Mouse (Mus musculus) ES-E14 (cell line): ENCODE measurements at regions not wholly inside any gene's neighbourhood (a gene's known extent, or its start where the extent isn't known, plus 50 kb on each side); places are given as distances from the start of the nearest gene placed in this dataset.

Experiments
- DNase-seq: peaks from one replicate; pipeline ENCODE4 v3.0.0-alpha.2; 2013; ENCODE audit warnings: low read depth, low spot score
- H3K27ac ChIP-seq: 2 replicates; pipeline ENCODE4 v1.5.1; 2012; ENCODE audit warnings: low read depth, mild to moderate bottlenecking, low read length, moderate library complexity, mixed read lengths; ENCODE audit not compliant: poor library complexity, insufficient read depth, severe bottlenecking
- H3K36me3 ChIP-seq: 2 replicates; pipeline ENCODE4 v1.6.1; 2012; ENCODE audit warnings: mild to moderate bottlenecking, low read length, moderate library complexity, mixed read lengths; ENCODE audit not compliant: control insufficient read depth, poor library complexity, insufficient read depth, severe bottlenecking
- H3K4me1 ChIP-seq, 2 experiments: fragments of 150-350 bp in 1 of 2; sonication (generic) in 1 of 2; 2 replicates each; pipeline ENCODE4 v1.6.1; 2012; ENCODE audit warnings: low read length in 2 of 2, mild to moderate bottlenecking in 1 of 2, mixed read lengths in 1 of 2; ENCODE audit not compliant: control insufficient read depth in 2 of 2, insufficient read depth in 2 of 2, poor library complexity in 1 of 2
- H3K4me3 ChIP-seq, 2 experiments: fragments of 150-350 bp in 1 of 2; sonication (generic) in 1 of 2; 2 replicates each; pipeline ENCODE4 v1.5.1; 2012; ENCODE audit warnings: low read length in 2 of 2, low read depth in 1 of 2, mild to moderate bottlenecking in 1 of 2, mixed read lengths in 1 of 2; ENCODE audit not compliant: insufficient read depth in 1 of 2, poor library complexity in 1 of 2, severe bottlenecking in 1 of 2
- H3K9ac ChIP-seq: 2 replicates; pipeline ENCODE4 v1.6.1; 2012; ENCODE audit warnings: low read depth, mild to moderate bottlenecking, low read length, mixed read lengths; ENCODE audit not compliant: poor library complexity, insufficient read depth, severe bottlenecking
- H3K9me3 ChIP-seq: fragments of 150-350 bp; sonication (generic); 2 replicates; pipeline ENCODE4 v1.6.1; 2012; ENCODE audit warnings: low read depth, mild to moderate bottlenecking, low read length; ENCODE audit not compliant: control insufficient read depth, insufficient read depth
- CHD2 ChIP-seq: IDR thresholded peaks from 2 replicates; pipeline ENCODE4 v1.6.1; 2014; ENCODE audit warnings: mild to moderate bottlenecking, low read depth, low read length, inconsistent platforms
- HCFC1 ChIP-seq: IDR thresholded peaks from 2 replicates; pipeline ENCODE4 v1.6.1; 2012; ENCODE audit warnings: low read length, inconsistent platforms, borderline replicate concordance; ENCODE audit not compliant: insufficient read depth
- MAFK ChIP-seq: IDR thresholded peaks from 2 replicates; pipeline ENCODE4 v1.6.1; 2014; ENCODE audit warnings: mild to moderate bottlenecking, low read depth, low read length, inconsistent platforms; ENCODE audit not compliant: insufficient read depth
- ZC3H11A ChIP-seq: IDR thresholded peaks from 2 replicates; pipeline ENCODE4 v1.6.1; 2012; ENCODE audit warnings: low read depth, mild to moderate bottlenecking, inconsistent platforms, low read length, borderline replicate concordance
- ZNF384 ChIP-seq: IDR thresholded peaks from 2 replicates; pipeline ENCODE4 v1.6.1; 2012; ENCODE audit warnings: low read depth, low read length, inconsistent platforms
- in situ Hi-C, 2 experiments: fragments of 600-800 bp; cut with MboI; formaldehyde crosslinking; loops; one replicate each; pipeline ENCODE4 v1.15.1; 2025; ENCODE audit warnings: low sequenced_read_pairs in 2 of 2, inconsistent platforms in 1 of 2; ENCODE audit not compliant: unreplicated experiment in 2 of 2

DNA sequence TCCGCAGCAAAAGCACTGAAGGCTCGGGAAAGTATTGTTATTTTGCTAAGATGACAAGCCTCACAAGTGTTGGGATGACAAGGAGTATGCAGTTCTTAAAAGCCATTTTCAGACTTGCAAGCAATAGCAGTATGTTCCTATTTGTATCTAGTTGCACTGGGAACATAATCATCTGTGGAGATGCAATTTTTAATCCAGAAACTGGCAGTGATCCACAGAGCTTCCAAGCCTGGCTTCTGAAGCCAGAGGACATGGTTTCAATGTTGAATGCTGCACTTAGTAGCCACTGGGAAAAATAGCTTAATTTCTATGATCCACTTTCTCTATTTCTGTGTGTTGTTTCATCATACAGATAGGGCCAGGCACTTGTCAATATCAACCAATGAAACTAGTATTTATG is 915.3 kb downstream of the Slc22a22 start:
- DNase-seq = no peak
- Histone ChIP-seq H3K9ac (no peak overlapping the region), H3K36me3 (no peaks in the 10 kb centered on the region), H3K4me1 (no peaks in the 10 kb centered on the region), H3K9me3 (no peaks in the 10 kb centered on the region), H3K4me3 (no peak overlapping the region), H3K27ac (no peak overlapping the region)
- TF ChIP-seq CHD2 = no peak
- TF ChIP-seq ZC3H11A = no peak
- TF ChIP-seq HCFC1 = no peak
- no peak for TF ChIP-seq MAFK
- TF ChIP-seq ZNF384 = no peak
- in situ Hi-C loops = no loop called here

- DNase-seq = no peak
- H3K4me1 ChIP-seq = no peaks in the 10 kb centered on the region
- no peak overlapping the region for H3K9ac ChIP-seq
- H3K9me3 ChIP-seq = no peaks in the 10 kb centered on the region
- TF ChIP-seq ZNF384 (no peak), MAFK (no peak), HCFC1 (no peak), ZC3H11A (no peak), CHD2 (no peak)
- H3K27ac ChIP-seq = no peak overlapping the region
- no peaks in the 10 kb centered on the region for H3K36me3 ChIP-seq
- in situ Hi-C loops = no loop called here
- H3K4me3 ChIP-seq = no peak overlapping the region
These were observed 923.0 kb downstream of the Slc22a22 start for GRCm38 (mm10) chr15:56554386-56554785.

DNA sequence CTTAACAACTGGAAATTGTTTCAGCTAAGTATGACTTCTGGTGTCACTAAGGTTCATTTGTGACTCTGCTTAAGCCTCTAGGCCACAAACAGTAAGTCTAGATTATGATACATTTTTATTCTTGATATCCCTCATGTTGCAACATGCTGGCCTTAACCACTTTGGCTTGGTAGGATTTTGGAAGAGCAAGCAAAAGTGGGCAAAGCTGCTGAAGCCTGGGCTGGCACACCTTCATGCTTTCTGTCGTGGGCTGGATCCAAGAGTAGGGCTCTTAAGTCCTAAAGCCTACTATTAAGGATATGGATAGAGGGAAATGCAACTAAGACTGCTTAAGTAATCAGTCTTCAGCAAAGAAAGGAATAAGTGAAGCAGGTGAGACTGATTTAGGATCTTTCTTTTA is 923.6 kb downstream of the Slc22a22 start:
- DNase-seq = no peak
- Histone ChIP-seq H3K4me3 (no peak overlapping the region), H3K9ac (no peak overlapping the region), H3K36me3 (no peaks in the 10 kb centered on the region), H3K27ac (no peak overlapping the region), H3K4me1 (no peaks in the 10 kb centered on the region), H3K9me3 (no peaks in the 10 kb centered on the region)
- TF ChIP-seq HCFC1 (no peak), MAFK (no peak), CHD2 (no peak), ZNF384 (no peak), ZC3H11A (no peak)
- in situ Hi-C loops = no loop called here

- no peak overlapping the region for H3K27ac ChIP-seq
- H3K9ac ChIP-seq = no peak overlapping the region
- in situ Hi-C loops = no loop called here
- no peak for DNase-seq
- H3K4me1 ChIP-seq = no peaks in the 10 kb centered on the region
- TF ChIP-seq ZC3H11A (no peak), MAFK (no peak)
- no peaks in the 10 kb centered on the region for H3K9me3 ChIP-seq
- H3K4me3 ChIP-seq = no peak overlapping the region
- no peaks in the 10 kb centered on the region for H3K36me3 ChIP-seq
These were observed 945.9 kb downstream of the Slc22a22 start for GRCm38 (mm10) chr15:56531529-56531928.

GRCm38 (mm10) chr15:56518379-56518778 is 959.0 kb downstream of the Slc22a22 start:
- in situ Hi-C loops = no loop called here
- Histone ChIP-seq H3K9ac (no peak overlapping the region), H3K4me3 (no peak overlapping the region), H3K9me3 (no peaks in the 10 kb centered on the region), H3K27ac (no peak overlapping the region), H3K4me1 (no peaks in the 10 kb centered on the region), H3K36me3 (no peaks in the 10 kb centered on the region)
- DNase-seq = no peak
- TF ChIP-seq ZC3H11A (no peak), MAFK (no peak), HCFC1 (no peak), ZNF384 (no peak), CHD2 (no peak)
